Mouse (Mus musculus): Measurements from ENCODE around the gene Samd1.
A peak's percentile ranks its signal among the peaks of the same experiment; 100 is the strongest.

Samd1 gene

DNA sequence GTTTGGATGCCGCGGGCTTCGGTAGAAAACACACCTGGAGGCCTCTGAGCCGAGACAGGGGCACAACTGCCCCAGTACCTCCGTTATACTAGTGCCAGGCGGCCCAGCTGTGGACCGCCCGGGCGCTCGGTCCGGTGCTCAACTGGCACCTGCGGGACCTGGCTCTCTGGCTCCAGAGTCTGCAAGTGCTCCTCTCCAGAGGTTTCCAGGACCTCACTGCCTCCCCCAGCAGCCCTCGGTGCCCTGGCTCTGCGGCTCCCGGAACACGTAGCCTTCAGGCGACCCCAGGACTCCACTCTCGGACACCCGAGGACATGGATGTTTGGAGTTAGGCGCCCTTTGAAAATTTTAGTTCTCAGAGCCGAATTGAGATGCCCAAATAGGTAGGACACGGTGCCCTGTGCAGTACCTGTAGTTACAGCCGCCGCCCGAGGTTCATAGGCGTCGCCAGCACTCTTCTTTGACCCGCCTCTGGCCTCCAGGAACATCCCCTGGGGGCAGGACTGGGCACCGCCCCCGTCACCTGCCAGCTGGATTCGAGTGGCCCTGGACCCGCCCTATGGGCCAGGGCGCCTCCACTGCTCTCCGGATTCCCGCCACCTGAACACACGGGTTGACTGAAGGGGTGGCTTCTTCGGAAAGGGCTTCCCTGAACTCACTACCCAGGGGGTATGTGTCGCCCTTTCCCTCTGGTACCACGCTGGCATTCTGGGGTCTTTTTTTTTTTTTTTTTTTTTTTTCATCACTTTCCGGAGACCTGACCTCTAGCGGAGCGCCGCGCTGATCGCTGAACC is 14.4 kb downstream of the Samd1 start, which contains the start of gene 2210011C24Rik:
2210011C24Rik (minus strand) TSS at position 467 of the 794 bp plus-strand sequence.
- no peak for DNase-seq (ENCODE audit: low spot score)

DNA sequence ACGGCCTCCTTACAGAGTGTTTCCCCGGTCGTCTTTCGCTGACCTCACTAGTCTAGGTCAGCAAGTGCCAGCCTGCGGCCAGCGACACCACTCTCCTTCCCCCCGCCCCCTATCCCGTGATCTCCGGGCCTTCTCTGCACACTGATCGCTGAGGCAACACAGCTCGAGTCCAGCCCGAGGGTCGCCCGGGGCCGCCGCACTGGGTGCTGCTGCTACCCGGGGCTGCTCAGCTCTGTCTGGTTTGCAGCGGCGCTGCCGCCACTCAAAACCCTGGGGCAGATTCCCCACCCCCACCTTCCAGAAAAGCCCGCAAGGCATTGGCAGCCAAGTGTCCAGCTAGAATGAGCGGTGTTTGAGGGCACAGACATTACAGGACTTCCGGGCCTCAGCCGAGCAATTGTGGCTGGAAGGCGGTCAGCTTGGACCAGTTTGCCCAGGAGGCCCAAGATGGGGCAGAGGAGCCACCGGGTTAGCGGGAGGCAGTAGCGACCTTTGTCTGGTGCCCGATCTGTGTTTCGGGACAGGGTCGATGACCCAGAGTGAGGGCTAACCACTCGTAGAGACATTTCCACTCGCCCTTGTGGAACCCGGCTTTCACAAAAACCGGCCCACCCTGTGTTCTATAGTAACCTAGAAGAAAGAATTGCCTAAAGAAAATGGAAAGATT is 15.2 kb downstream of the Samd1 start:
- no peak for DNase-seq (ENCODE audit: low spot score)

DNA sequence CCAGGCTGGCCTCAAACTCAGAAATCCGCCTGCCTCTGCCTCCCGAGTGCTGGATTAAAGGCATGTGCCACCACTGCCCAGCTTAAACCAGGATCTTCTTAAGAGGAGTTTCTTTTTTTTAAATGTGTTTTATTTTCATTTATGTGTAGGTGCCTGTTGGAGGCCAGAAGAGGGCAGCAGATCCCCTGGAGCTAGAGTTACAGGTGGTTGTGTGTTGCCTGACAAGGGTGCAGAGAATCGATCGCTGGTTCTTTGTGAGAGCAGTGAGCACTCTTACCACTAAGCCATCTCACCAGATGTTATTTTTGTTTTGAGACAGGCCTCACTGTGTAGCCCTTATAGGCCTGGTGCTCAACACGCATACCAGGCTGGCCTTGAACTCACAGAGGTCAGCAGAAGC is 18.4 kb downstream of the Samd1 start:
- no peak for DNase-seq (ENCODE audit: low spot score)

DNA sequence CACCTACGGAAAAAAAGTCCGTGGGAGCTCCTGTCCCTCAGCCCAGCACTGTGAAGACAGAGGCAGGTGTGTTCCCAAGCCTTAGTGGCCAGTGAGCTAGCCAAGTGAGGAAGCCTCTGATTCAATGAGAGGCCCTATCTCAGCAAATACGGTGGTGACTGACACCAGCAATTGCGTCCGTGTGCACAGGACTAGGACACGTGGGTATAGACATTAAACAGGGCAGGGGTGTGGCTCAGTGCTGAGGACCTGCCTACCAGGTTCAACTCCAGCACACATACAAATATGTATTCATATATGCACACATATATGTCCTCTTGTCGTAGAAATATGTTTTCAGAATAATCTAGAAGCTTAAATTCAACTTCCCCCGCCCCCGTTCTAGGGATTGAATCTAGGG is 22.3 kb downstream of the Samd1 start:
- DNase-seq (ENCODE audit: low spot score): no peak

DNA sequence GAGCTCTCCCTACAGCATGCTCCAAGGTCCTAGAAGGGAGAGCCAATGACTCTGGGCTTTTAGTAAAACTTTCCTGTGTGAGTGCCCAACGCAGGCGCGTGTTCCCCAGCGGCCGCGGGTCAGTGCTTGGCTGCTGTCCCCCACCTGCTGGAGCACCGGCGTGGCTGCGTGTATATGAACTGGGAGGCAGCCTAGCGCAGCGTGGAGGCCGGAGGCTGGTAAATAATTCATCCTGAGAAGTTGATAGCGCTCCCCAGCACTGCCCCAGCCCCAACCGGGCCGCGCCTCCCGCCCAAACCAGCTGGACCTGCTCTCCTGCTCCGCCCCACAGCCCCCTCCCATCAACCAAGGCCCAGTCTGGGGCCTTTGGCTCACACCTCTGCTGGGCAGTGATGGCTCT is 23.6 kb downstream of the Samd1 start, which contains the start of gene Palm3:
Palm3 (plus strand) TSS at position 376 of the 400 bp plus-strand sequence.
- no peak for DNase-seq (ENCODE audit: low spot score)

DNA sequence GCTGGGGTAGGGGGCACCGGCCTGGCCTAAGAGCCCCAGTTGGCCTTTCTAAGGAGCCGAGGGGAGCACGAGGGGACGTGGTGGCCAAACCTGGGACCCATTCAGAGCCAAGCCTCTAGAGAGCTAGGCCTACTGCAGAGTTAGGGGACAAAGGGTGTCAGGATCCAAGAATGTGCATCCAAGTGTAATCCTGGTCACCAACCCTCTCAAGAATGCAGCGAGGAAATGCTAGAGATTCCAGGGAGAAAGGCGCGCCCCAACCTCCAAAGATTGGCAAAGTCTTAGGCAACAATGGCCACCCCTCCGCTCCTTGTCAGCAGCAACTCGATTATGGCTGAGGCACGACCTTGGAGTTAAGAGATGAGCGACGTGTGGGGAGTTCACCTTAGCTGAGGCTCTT is 24.1 kb downstream of the Samd1 start:
- no peak for DNase-seq (ENCODE audit: low spot score)

DNA sequence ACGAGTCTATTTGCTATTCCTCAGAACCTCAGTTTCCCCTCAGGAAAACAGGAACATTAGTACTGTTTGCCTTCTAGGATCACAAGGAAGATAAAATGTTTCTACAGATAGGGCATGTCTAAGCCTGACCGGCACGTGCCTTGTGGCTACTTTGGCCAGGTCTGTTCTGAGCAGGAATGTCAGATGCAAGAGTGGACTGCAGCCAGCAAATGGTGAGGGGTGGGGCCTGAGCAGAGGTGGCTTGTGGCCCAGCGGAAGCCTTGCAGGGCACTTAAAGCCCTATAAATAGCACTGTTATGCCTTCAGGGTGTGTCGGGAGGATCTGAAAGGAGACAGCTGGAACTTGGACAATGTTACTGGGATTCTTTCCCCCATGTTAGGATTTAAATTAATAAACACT is 25.6 kb downstream of the Samd1 start:
- no peak for DNase-seq (ENCODE audit: low spot score)

DNA sequence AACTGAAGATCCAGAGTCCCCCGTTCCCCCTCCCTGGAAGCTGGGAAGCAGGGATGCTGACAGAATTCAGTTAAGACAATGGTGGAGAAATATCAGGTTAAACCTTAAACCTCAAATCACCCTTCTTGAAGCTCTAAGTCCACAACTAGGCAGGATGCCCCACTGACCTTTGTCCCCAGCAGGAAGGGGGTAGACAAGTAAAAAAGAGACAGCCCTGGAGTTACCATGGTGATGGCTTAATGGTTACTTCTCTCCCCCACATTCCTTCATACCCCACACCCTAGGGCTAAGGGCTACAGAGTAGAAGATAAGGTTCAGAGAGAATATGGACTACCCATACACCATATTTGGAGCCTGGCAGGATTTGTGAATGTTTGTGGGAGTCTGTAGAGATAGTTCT is 26.2 kb downstream of the Samd1 start:
- DNase-seq (ENCODE audit: low spot score): no peak

DNA sequence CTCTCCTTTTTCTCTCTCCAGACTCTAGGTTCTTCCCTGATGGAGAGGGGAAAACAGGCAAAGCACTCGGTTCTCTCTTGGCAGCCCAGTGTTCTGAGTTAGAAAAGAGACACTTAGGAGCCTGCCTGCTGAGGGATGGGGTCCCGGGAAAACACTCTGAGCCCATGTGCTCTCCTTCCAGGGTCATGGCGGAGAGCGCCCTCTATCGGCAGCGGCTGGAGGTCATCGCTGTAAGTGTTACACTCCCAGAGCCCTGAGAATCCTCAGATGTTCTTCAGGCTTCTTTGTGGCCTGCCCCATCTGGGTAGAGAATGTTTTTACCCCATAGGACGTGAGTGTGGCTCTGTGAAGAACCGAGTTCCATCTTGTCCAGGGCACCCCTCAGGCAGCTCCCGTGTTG is 26.7 kb downstream of the Samd1 start:
- peak; percentile 47 for DNase-seq (ENCODE audit: low spot score)

DNA sequence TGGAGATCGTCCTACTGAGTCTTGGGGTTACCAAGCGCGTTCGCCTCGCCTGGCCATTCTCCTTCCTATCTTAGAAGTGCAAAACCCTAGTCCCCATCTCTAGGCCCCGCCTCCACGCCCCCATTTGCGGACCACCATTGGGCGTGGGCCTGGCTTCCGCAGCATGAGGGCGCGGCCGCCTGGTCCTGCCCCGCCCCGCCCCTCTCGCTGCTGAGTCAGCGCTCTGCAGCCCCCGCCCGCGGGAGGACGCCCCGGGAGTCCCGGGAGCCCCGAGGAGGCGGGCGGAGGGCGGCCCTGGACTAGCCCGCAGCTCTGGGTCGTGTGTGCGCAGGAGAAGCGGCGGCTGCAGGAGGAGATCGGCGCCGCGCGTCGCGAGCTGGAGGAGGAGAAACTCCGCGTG is 28.4 kb downstream of the Samd1 start:
- no peak for DNase-seq (ENCODE audit: low spot score)

DNA sequence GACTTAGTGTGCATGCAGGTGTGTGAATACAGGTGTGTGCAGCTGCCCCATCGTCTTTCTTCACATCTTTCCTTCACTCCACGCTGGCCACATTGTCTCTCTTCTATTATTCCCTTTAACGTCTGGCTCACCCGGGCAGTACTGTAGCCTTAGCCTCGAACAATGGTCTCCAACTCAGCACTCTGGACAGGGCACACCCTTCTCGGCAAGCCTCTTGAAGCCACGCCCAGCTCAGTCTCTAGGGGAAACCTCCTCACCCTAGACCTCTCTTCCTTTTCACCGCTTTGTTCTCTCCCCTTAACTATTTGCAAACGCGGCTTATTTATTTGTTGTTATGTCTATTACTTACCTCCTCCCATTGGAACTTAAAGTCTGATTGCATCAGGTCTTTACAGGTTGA is 30.0 kb downstream of the Samd1 start:
- no peak for DNase-seq (ENCODE audit: low spot score)

DNA sequence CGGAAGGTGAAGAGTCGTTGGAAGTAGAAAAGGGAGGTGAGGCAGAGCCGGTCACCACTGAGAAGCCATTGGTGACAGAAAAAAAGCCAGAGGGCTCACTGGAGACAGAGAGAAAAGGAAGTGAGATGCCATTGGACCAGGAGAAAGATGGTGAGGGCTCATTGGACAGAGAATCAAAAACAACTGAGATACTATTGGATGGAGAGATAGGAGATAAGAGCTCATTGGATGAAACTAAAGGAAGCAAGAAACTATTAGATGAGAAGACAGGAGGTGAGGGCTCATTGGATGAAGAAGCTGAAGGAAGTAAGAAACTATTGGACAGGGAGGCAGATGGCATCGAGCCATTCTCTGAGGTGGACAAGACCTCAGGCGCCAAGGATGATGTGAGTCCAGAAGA is 31.8 kb downstream of the Samd1 start:
- DNase-seq (ENCODE audit: low spot score): no peak

DNA sequence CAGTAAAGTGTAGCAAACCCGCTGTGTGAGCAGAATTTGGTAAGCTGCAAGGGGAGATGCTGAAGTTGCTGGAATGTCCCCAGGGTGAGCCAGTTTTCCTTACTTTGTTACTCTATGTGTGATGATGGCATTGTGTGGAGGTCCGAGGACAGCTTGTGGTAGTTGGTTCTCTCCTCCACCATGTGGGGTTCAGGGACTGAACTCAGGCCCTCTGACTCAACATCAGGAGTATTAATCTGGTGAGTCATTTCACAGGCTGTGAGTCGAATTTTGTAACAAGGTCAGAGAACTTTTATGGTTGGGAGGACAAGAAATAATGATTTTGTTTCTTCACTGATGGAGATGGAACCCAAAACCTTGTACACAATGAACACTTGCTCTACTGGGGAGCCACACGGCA is 35.3 kb downstream of the Samd1 start:
- DNase-seq (ENCODE audit: low spot score): no peak

DNA sequence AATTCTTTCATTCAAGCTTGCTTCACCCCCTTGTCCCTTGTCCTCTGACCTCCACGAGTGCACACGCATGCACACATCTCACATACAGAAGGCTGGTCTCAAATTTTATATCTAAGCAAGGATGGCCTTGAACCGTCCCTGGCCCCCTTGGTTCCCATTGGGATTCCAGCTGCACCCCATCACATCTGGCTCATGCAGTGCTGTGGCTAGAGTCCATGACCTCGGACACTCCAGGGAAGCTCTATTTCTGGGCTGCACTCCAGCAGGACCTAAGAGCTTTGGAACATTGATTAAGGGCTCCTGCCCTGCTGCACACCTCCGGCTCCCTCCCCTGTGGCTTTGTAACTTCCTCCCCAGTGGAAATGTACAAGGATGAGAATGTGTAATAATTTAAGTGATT is 40.5 kb downstream of the Samd1 start:
- no peak for DNase-seq (ENCODE audit: low spot score)

DNA sequence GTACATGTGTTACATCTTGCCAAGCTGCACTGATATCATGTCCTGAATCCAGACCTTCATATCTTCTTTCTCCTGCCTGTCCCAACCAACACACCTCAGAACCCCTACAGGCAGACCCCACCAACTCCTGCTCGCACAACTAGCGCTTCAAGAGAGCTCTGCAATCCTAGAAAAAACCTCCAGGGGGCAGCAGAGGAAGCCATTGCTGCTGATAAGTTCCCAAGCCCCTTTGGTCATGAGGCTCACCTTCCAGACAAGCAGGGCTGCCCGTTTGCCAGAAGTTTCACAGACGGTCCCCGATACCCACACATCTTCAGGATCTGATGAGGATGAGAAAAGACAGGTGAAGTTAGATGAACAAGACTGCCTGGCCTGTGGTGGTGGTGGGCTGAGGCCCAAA is 41.6 kb downstream of the Samd1 start:
- peak; percentile 35 for DNase-seq (ENCODE audit: low spot score)

DNA sequence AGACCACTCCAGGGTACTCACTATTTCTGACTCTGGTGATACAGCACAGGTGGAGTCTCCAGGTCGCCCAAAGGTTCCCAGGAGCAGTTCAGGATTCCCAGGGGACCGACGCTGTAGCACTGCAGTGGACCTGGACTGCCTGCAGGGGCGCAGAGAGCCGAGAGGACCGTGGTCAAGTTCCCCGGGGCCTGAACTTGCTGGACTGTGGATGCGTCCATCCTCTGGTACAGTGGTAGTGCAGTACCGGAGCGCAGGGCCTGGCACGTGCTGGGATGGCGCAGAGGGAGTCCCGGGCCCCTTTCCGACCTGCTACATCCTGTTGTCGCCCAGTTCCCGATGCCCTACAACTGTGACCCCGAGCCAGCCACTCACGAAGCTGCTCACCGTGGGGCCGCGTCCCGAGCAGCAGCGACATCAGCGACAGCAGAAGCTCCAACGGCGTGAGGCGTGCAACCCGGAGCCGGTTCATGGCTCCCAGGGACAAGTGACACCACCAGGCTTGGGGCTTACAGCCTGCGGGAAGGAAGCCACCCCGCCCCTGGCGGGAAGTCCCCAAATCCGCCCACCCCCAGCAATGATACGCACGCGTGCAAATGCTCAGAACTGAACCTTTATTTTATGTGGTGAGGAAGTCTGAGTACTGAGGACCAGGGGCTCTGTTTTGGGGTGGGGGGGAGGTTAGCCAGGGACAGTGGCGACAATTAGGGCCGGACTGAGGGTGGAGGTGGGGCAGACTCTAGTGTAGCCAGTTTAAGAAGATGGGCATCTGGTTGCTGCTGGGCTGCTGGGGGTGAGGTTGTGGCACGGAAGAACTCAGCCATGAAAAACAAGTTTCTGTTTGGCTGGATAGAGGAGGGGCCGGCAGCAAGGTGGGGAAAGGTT is 44.8 kb downstream of the Samd1 start, which contains the start of gene Il27ra:
Il27ra (minus strand) TSS at position 524 of the 882 bp plus-strand sequence.
- DNase-seq (ENCODE audit: low spot score): peak; percentile 38

DNA sequence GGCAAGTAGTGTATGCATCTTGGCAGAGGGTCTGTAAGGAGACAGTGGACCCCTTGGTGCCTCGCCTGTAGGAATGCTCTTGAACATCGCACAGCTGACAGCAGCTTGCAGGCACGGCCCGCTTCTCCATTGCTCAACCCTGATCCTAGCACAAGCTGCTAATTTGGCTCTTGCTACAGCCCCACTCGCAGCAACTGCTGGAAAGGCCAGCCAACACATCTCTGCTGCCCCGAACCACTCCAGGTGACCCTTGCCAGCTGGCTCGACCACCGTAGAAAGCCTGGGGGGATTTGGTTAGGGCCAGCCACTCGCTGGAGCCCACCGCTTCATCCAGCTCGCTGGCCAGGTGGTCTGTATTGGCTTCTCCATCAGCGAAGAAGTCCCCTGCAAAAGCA is 45.5 kb downstream of the Samd1 start:
- no peak for DNase-seq (ENCODE audit: low spot score)

DNA sequence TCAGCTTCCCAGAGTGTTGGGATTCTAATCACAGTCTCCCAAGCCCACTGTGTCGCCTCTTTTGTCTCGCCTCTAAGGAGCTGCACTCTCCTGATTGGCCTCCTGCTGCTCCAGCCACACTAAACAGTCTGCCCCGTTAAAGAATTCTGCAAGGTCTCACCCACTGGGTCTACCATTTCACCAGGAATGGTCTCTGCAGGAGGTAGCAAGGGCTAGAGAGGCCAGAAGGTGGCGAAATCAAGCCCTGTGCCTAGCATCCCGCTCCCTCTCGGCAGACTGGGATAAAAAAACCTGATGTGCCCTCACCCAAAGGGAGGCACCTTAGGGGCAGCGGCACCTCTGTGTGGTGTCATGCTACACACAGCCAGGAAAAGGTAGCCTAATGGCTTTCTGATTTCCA is 46.6 kb downstream of the Samd1 start:
- DNase-seq (ENCODE audit: low spot score): no peak

DNA sequence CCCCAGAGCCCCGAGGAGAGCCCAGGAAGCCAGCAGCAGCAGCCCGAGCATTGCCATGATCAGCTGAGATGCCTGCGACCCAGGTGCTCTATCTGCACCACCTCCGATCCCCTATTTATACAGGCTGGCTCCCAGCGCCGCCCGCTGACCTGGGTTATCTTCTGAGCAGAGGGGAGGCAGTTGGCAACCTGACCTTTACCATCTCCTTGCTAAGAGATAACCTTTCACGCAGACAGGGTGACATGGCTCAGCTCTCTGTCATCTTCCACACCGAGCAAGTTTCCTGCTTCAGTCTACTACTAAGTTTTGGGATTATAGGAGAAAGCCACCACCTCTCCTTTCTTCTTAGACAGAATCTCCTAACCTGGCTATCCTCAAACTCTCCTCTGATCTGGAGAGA is 47.4 kb downstream of the Samd1 start, which contains the start of gene Rln3:
Rln3 (minus strand) TSS at position 101 of the 400 bp plus-strand sequence.
- DNase-seq (ENCODE audit: low spot score): no peak

DNA sequence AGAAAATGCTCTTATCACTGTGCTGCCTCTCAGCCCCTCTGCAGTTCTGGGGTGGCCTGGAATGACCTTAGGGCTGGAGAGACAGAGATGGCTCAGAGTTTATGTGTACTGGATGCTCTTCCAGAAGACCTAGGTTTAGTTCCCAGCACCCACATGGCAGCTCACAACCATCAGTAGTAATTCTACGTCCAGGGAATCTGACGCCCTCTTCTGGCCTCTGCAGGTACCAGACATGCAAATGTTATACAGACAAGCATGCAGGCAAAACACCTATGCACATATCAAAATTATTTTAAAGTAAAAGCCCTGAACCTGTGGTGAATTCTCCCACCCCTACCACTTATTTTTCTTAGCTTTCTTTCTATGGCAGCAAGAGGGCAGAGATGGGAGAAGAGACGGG is 49.0 kb downstream of the Samd1 start:
- DNase-seq (ENCODE audit: low spot score): no peak

DNA sequence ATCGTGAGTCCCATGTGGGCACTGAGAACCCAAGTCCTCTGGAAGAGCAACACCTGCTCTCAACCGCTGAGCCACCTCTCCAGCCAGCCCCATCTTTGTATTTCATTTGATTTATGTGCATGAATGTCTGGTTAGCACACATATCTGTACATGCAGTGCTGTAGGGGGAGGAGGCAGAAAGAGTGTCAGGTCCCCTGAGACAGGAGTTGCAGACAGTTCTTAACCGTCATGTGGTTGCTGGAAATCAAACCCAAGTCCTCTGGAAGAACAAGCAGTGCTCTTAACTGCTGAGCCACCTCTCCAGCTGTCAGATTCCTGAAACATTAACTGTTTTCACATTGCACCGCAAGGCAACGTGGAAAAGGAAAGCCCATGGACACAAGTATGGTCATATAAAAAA is 50.7 kb downstream of the Samd1 start:
- DNase-seq (ENCODE audit: low spot score): no peak
